Mouse (Mus musculus): ENCODE measurements around the gene Srp54a.
"Not testable (repeated sequence)": the region's sequence is repeated elsewhere in the genome, so short reads cannot be mapped to it uniquely, and the experiment has no call there.

The Srp54a gene

DNA sequence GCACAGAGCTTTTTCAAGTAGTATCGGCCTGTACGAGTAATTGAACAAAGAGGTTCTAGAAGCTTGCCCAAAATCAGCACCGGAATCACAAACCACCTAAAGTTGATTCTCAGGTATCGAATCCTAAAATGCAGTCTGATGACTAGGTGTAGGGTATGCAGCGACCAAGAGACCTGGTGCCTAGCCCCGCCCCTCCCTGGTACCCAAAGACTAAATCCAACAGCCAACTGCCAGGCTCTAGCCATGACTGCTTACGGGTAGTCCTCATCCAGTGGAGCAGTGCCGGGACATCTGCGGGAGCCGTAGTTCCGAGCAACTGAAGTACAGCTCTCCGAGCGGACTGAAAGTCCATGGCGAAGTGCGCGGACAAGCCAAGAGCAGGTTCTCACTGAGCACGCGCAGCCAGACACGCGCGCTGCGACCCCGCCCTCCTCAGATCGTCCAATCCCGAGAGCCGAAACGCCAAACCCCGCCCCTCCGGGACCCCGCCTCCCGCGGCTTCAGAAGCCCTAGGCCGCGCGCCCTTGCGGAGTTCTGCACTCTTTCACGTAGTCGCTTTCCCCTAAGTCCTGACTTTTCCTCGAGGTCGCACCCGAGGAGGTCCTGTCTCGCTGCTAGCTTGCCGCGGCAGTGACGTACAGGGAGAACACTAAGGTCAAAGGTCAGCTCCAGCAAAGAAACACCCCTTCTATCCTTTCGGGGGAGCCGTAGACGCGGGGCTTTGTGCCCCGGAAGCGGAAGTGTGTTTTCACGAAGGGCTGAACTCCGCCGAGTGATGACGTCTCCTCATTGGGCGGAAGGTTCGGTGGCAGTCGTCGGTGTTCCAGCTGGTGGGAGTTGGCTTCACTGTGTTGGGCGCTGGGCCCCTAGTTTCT is at the start of gene Srp54a, which contains the start of gene 2700097O09Rik:
Gene Srp54a, plus strand, starts transcription at position 537 of the 875 bp plus-strand sequence.
Gene 2700097O09Rik, minus strand, starts transcription at position 385 of the 875 bp plus-strand sequence.
- peak; percentile 93 to 94 for DNase-seq (ENCODE audit: low spot score in 2 of 2)

DNA sequence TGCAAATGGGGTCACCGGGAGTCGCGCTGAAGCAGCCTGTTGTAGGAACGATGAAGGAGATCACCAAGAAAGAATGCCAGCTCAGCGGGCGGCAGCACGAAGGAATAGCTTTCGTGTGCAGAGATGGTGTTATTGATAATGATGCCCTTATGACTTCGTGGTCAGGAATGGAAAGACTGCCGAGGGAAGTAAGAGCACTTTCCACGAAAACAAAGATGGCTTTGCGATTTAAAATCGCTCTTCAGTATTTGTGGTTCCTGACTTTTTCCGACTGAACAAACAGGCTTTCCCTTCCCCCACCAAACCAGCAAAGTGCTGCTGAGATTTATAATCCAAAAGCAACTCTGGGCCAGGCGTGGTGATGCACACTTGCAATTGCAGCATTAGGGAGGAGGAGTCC is 39.1 kb upstream of the Srp54a start:
- no peak for DNase-seq (ENCODE audit: low spot score in 2 of 2)

DNA sequence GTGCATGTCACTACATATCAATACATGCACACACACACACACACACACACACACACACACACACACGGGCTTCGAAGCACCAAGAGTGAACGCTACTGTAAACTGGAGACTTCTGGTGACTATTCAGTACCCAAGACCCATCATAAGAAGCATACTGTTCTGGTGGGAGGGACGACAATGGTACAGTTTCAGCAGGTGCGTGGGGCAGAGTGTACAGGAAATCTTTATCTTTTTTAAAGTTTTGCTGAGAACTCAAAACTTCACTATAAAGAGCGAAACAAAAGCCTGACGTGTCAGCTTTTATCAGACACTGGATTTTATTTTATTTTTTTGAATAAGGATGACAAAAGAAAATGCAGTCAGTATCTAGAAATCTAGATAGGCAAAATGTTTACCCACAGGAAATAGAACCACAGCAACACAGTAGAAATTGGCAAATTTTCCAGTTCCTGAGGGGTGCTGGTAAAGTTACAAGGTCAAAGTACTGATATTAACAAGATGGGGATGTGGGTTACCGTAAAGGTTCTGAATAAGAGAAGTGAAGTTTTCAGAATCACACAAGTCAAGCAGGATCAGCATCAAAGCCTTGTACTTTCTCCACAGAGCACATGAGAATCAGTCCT is 30.2 kb upstream of the Srp54a start:
- DNase-seq (ENCODE audit: low spot score in 2 of 2): no peak

DNA sequence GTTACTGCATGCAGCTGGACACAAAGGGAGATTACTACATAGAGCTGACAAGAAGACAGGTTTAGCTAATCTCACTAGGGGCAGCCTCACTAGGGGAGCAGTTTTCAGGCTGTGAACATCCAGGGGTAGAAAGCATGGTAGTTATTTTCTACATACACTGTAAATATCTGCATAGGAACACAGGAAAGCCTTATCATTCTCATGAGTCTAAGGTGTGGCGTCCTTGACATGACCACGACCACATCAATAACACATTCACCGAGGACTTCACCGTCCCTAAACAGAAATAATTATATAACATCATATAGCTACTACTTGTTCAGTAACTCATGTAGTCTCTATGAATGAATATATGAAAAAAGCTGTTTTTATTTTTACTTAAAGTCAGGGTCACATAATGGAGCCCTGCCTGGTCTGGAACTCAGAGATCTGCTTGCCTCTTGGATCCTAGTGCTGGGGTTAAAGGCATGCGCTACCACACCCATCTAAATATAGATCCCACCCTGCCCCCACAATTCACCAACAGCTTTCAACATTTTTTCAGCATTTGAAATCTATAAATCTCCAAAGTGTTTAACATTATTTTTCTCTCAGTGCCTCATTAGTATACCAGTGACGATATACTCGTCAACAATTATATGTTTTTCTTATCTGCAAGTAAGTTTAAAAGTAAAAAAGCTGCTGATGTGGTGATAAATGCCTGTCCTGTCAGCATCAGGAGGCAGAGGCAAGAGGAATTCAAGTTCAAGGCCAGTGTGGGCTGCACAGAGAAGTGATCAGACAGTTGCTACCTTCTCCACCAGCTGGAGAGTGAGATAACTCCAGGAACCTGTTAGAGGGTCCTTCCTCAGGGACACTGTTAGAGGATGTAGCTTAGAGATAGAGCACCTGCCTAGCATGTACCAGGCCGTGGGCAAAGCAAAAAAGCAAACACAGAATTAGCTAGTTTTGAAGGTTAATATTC is 28.6 kb upstream of the Srp54a start:
- no peak for DNase-seq (ENCODE audit: low spot score in 2 of 2)

DNA sequence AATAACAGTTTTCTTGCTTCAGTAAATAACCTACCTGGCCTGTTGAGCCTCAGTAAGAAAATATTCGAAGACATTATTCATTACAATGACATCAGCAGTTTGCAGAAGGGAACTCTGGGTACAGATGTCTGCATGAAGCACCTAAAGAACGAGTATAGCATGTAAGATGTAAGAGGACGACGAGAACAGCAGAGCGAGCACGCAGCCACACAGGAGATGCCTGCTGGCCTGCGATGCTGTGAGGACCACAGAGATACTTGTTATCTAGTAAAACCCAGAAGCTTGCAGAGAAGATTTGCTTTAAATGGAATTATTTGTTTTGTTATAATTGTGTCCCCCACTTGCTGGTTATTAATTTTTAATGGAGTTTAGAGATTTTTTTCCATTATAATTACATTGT is 26.8 kb upstream of the Srp54a start:
- DNase-seq (ENCODE audit: low spot score in 2 of 2): no peak

DNA sequence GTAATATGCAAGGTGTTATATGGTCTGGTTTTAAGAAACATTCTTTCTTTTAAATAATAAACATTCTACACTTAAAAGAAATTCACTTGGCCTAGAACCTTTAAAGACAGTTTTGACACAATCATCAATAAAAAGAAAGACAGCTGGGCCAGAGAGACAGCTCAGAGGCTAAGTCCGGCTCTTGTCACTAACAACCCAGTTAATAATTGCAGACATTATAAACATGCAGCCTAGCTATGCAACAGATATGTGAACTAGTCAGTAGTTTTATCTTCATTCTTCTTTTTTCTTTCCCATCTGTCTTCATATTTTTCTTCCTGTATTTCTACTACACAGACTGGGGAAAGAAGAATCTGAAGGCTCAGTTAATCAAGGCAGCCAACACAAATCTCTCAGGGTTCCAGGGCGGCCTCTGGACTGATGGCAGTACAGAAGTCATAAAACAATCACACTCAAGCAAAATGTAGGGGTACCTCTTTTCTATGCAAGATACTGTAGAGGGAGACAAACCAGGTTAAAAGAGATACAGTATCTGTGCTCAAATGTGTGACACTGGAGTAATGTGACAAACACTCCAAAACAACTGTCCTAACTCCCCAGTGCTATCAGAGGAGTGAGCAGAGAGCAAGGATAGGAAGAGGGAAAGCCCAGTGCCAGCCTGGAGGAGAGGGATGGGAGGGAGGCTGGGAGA is 25.4 kb upstream of the Srp54a start:
- no peak for DNase-seq (ENCODE audit: low spot score in 2 of 2)

DNA sequence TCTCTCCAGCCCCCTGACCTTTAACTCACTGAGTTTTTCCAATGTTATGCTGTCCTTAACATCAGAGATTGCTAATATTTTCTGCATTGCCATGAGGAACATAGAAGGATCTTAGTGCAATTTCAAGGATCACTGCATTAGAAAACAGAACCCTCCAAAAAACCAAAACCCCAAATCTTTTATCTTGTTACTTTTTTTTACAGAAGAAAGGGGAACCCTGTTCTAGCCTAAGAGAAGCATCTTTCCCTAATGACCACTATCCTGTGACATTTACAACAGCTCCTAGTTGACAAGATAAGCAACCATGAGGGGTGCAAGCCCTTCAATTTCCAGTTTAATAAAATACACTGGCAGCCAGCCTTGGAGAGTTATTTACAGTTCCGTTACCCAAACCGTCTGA is 23.4 kb upstream of the Srp54a start:
- DNase-seq (ENCODE audit: low spot score in 2 of 2): no peak

DNA sequence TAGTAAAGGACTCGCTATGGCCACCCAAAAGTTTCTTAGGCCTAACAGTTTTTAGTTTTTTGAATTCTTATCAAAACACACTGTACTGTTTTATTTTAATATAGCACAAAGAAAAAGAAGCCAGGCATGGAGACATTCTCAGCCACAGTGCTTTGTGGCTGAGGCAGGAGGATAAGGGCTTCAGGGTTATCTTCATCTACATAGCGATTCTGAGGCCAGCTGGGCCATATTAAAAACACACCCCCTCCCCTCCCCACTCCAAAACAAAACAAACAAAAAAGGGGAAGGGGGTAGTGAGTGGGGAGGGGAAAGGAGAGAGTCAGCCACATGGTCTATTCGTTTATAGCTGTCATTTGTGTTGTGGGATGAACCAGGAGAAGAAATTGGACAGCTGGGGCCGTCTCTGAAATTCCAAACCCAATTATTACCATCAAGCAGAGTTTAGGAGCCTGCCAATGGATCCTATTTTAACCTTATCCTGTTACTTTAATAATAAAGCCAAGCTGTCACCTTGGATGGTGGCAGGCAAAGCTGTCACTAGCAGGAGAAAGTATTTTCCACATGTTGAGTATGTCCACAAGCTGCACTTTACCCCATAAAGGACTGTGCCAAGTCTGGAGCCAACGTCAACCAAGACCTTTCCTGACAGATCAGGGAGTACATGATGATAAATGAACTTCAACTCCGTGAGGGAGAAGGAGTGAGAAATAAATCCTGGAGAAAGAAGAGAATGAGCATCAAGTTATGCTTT is 21.0 kb upstream of the Srp54a start:
- no peak for DNase-seq (ENCODE audit: low spot score in 2 of 2)

DNA sequence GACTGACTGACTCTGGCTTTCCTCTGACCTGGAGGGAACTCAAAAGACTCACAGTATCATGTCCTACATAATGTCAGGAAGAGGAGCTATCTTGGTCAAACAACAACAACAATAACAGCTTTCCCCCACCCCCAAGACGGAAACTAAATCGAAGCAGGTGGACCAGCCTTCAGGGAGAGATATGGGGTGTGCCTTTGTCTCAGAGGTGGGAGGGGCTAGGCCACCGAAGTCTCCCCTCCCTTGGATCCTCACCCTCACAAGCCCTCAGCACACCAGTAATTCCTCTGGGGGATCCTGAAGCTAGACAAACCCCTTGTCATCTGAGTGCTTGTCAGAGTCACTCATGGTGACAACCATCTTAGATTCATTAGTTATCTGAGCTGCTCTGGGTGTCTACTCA is 20.2 kb upstream of the Srp54a start:
- DNase-seq (ENCODE audit: low spot score in 2 of 2): no peak

DNA sequence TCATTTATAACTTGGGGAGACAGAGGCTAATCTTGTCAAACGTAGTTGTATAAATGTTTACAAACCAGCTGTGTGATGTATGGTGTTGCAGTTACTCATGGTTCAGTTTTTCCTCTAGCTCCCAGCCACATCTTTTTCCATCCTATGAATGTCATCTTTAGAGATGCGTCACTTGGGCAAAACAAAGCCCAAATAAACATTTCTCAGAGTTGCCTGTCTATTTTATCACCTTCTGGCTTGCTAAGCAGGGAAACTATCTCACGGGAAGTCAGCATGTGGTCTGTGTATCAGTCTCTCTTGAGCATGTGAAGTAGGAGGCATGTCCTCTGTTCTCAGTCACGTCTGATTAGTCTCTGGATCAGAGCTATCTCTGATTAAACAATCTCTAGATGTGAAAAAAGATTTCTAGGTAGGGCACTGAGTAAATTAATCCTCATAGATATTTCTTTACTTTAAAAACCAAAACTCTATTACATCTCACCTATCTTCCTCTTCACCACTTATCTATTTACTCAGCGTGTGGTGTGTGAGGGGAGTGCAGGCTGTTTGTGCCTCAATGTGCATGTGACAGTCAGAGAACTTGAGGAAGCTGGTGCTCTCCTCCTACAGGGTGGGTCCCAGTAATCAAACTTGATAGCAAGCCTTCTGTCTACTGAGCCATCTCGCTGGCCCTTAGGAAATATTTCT is 19.7 kb upstream of the Srp54a start:
- no peak for DNase-seq (ENCODE audit: low spot score in 2 of 2)

DNA sequence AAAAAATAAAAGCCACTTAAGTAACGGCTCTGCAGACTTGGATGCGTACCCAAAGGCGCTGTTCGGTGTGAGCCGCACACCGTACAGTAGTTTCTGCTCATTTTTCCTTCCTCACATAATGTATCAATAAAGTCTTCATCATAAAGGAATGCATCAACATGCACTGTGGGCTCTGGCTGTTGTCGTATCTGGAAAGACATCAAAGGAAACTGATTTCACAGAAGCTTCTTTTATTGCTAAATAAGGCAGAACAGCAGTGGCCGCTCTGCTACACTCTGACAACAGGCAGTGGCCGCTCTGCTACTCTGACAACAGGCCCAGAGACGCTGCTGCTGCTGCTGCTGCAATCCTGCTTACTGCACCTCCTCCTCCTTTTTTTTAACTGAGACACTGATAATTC is 19.1 kb upstream of the Srp54a start:
- DNase-seq (ENCODE audit: low spot score in 2 of 2): no peak

DNA sequence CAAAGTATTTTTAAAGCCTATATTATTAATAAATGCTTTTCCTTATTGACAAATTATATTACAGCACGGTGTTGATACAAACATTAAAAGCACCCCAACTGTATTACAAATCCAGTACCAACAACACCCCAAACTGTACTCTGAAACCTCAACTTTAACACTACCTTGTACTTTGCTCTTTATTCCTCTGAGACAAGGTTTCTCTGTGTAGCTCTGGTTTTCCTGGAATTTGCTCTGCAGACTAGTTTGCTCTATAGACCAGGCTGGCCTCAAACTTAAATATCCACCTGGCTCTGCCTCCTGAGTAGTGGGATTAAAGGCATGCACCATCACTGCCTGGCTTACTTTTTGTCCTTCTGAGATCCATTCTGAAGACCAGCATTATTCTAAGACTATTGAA is 17.9 kb upstream of the Srp54a start:
- no peak for DNase-seq (ENCODE audit: low spot score in 2 of 2)

DNA sequence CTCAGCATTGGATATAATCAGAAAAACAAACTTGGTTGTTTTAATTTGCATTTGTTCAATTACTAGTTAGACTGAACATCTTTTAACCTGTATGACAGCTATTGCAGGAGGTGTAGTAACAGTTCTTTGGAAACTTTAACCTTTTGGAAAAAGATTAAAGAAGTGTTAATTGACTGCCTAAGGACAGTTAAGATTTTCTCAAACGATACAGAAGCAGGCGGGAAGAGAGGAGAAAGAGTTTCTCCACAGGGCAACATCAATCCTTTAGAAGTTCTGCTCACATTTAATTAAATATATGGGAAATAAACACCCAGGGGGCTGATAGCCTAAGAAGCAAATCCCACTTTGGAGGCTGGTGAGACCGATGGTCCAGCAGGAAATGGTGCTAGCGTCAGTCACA is 7.6 kb upstream of the Srp54a start:
- DNase-seq (ENCODE audit: low spot score in 2 of 2): no peak

DNA sequence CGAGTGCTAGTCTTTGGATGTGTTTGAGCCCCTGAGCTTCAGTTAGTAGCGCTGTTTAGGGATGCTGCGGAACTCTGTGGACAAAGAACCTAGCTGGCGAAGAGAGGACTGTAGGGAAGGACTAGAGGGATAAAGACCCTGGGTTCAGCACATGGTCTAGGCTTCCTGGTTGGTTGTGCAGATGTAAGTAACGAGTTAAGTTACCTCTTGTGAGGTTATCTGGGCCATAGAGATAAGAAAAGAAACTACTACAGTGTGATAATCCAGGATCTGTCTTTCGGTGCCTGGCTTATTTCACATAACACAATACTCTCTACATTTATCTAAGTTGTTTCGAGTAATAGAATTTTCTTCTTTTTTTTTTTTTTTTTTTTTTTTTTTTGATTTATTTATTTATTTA is 6.4 kb upstream of the Srp54a start:
- no peak for DNase-seq (ENCODE audit: low spot score in 2 of 2)

DNA sequence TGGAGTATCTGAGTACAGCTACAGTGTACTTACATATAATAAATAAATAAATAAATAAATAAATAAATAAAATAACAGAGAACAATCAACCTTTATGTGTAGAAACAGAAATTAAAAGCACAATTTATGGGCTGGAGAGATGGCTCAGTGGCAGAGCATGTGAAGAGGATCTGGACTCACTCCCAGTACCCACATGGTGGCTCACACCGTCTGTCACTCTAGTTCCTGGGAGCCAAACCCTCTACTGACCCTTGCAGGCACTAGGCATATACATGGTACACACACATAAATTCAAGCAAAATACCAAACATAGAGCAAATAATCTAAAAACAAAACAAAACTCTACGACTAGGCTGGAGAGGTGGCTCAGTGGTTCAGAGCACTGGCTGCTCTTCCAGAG is 4.8 kb upstream of the Srp54a start:
- no peak for DNase-seq (ENCODE audit: low spot score in 2 of 2)

DNA sequence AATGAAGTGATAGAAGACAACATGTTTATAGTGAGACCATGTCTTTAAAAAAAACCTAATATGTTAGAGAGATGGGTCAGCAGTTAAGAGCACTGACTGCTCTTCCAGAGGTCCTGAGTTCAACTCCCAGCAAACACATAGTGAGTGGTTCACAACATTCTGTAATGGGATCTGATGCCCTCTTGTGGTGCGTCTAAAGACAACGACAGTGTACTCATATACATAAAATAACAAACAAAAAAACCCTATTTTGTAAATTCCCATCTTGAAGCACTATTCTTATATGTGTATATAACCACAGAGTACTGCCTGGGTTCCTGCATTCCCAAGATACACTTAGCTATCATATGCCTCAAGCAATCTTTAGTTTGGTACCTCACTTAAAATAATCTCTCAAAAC is 1.4 kb upstream of the Srp54a start:
- DNase-seq (ENCODE audit: low spot score in 2 of 2): peak in 1 of 2 experiments; percentile 24

DNA sequence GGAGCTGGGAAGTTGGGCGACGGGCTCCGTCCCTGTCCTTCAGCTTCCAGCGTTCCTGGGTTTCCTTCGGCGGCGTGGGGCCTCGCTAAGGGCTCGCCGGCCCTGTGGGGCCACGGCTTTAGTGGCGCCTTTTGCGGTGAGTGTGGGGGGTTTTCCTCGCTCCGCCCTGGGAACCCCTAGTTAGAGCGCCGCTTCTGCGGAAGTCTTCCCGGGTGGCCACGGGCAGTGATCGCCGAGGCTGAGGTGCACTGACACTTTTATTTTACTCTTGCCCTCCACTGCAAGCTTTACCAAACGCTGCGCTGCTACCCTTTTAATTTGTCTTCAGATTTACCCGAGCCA is 510 bp downstream of the Srp54a start:
- DNase-seq (ENCODE audit: low spot score in 2 of 2): not testable (repeated sequence)

DNA sequence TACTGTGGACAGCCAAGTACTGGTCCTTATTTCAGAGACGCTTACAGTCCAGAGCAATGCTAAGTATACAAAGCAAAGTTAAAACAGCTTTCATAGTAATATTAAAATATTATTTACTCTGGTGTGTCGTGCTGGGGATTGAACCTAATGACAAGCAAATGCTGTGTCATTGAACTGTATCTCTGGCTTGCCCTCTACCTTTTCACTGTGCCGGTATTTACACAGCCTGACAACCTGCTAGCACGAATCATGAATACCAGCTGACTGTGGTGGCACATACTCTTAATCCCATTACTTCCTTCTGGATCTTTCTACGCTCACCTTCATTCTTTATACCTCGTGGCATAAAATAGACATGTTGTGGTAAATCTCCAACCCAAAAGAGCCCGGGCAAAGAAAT is 12.1 kb downstream of the Srp54a start:
- not testable (repeated sequence) for DNase-seq (ENCODE audit: low spot score in 2 of 2)

DNA sequence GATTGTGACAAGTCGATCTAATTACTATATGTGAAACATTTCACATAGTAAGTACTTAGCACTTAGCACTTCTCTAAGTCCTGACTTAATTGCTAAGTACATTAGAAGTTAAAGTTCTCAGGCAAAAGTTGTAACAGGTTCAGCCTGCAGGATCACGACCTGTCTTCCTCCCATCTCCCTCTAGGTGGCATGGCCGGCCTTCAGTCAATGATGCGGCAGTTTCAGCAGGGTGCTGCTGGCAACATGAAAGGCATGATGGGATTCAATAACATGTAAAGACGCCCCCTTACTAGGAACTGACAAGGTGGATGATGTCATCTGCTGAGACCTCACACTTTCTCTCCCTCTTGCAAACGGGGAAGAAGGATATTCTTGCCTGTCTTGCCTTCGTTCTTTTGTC is 32.6 kb downstream of the Srp54a start:
- DNase-seq (ENCODE audit: low spot score in 2 of 2): not testable (repeated sequence)

DNA sequence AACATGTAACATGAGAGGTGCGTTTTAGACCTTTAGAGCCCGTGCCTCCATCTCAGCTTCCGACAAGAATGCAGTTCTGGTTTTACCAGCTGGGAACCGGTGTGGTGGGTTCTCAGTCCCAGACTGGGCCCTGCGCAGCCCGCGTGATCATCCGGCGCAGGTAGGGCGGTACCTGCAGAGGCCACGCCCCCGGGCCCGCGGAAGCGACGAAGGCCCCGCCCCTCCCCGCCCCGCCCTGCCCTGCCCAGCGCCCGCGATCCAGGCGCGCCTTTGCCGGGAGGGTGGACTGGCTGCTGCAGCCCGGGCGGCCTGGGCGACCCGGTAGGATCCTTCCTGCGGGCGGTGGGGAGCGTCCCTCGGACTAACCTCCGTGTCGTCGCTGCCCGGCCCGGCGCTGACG is 44.2 kb downstream of the Srp54a start, which contains the start of gene Fam177a:
Gene Fam177a, plus strand, starts transcription at position 228 of the 400 bp plus-strand sequence.
- DNase-seq (ENCODE audit: low spot score in 2 of 2): not testable (repeated sequence)
